Mouse (Mus musculus) kidney, adult 10 weeks (tissue): ENCODE measurements around the gene Spata9. TPM values are rescaled to one million over a fixed set of nuclear protein-coding genes. Genes with fewer than 3 reads are reported as not detected.

Experiments used
- polyA plus RNA-seq: library from polyadenylated mRNA; stranded (reverse); fragments of 350-450 nt; fragmentation: Illumina TruSeq; extraction: RNeasy Lipid Tissue Mini Kit (QIAGEN cat#74804); gene quantifications from one replicate; pipeline ENCODE4 v1.2.3, GENCODE M21; 2014; ENCODE audit warnings: low read depth, low replicate concordance

The Spata9 gene
- not detected for polyA plus RNA-seq

DNA sequence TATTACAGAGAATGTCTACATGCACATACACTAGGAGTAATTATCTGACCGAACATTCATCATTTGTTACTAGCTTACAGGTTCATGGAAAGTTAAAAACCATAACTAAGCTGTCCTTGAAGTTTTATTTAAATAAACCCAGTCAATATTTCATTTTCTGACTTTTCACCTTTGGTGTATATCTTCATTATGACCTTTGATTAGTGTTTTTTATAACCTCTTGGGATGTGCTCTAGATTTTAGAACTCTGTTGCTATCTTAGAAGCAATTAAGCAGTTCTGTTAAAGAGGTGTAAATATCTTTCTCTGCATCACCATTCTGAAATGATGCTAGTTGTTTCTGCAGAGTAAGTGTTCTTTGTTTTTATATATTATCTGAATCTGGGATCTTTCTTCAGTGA is at the start of gene Spata9:
Spata9 (plus strand) TSS at position 301 of the 400 bp plus-strand sequence.

DNA sequence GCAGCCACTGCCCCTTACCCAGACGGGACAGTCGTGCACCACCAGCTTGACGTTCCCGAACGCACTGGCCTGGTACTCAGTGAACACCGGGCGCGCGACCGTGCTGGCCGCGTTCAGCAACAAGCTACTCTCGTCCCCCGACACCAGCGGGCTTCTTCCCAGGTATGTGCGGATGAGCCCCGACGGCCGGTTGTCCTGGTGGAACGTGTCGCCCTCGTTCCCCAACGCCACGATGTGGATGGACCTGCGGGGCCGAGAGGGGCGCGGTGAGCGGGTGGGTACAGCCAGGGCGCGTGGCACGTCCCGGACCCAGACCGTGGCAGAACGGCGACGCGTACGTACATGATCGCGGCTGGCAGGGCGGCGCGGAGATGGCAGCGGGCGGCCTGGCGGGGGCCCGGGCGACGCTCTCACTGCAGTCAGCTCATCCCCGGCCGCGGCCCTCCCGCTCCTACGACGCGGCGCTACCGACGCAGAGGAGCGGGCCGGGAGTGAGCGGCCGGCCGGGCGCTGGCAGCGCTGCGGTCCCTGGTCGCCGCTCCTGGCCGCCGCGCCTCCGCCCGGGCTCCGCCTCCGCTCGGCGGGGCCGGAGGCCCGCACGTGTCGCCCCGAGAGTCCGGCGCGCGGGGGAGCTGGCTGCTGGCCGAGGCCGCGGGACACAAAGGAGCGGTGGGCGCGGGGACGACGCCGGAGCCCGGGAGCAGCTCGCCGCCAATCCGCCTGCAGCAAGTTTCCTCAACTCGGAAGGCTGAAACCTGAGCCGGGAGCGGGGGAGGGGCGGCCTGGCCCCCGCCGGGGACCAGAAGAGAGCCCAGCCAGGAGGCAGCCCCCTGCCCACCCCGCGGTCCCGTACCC is 23.5 kb upstream of the Spata9 start, which contains the start of gene Rhobtb3:
Rhobtb3 (minus strand) TSS at position 737 of the 855 bp plus-strand sequence.

DNA sequence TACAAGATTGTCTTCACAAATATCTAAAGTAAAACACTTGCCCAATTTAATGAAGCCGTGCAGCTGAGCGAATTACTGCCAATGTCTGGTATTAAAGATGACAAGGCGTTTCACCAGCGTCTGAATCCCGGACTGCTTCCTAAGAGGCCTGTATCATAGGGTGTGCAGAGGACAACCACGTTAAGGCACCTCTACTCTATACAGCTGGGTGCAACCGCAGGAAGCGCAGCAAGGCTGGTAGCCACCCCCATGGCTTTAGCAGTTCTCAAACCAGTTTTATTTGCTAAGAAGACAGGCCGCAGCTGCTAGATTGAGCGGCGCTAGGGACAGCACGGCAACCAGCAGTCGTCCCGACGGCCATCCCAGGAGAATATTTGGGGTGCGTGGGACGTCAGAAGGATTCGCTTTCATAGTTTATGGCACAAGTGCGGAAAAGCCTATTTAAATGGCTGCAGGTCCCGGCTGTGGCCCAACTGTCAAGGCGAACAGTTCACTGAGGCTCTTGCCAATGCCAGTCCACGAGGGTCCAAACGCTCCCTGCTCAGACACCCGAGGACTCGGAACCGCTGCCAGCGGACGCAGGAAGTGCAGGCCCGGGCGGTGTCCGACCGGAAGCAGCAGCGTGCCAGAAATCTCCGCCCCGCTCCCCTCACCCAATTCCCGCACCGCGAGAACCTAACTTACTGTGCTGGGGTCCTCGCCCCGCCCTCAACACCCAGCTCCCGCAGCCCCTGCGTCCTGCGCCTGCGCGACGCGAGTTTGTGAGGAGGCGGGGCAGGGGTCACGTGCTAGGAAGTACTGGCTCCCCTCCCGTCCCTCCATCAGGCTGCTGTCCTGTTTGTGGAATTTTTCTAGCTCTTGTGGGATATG is 51.3 kb downstream of the Spata9 start, which contains the start of gene Rfesd:
Rfesd (minus strand) TSS at position 746 of the 870 bp plus-strand sequence.

Other genes starting within 250 kb of the Spata9 start
- gene Glrx, start 127.3 kb upstream of the Spata9 start, polyA plus RNA-seq, result 54.3 TPM
- gene Rhobtb3, start 23.2 kb upstream of the Spata9 start, polyA plus RNA-seq, result 8.0 TPM
- 89.5 TPM for gene Rfesd, start 51.6 kb downstream of the Spata9 start, polyA plus RNA-seq
- gene Gpr150, start 89.8 kb downstream of the Spata9 start, polyA plus RNA-seq, result not detected
- gene Arsk, start 131.5 kb downstream of the Spata9 start, polyA plus RNA-seq, result 51.6 TPM
- gene Ttc37, start 131.6 kb downstream of the Spata9 start, polyA plus RNA-seq, result 26.8 TPM